Mouse (Mus musculus) liver, postnatal 0 days (tissue): ENCODE data around the gene Pfn1.

Experiments used
- CTCF ChIP-seq: sonication (generic); IDR thresholded peaks from 2 replicates; pipeline ENCODE4 v1.5.1; 2016; ENCODE audit warnings: antibody characterized with exemption, low read depth
- EP300 ChIP-seq: IDR thresholded peaks from 2 replicates; pipeline ENCODE4 v1.6.1; 2016; ENCODE audit warnings: antibody characterized with exemption, low read depth, mild to moderate bottlenecking

GRCm38 (mm10) chr11:70660571-70660970 lies 6.1 kb upstream of the Pfn1 start:
- no peak for TF ChIP-seq CTCF
- no peak for TF ChIP-seq EP300
